Mouse (Mus musculus): ENCODE data around the gene Dhrs2. TPM values are rescaled to one million over a fixed set of nuclear protein-coding genes. Genes with fewer than 3 reads are reported as not detected.

Gene Dhrs2
- polyA plus RNA-seq, 1 experiment, result not detected

DNA sequence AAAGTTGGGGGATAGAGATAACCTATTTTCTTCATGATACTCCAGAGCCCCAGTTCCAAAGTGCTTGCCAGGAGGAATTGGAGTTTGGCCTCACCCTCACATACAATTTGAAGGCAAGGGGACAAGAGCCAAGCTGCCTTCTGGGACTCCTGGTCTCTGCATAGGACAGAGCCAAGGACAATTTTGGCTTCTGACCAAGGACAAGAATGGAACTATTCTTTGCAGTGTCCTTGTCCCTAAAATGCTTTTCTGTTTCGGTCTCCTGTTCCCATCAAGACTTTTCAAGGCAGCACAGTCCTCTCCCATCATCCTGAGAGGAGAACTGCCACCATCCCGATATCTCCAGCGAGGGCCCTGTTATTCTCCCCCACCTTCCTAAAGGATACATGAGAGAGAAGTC lies 8.2 kb upstream of the Dhrs2 start:
- H3K4me3 ChIP-seq (ENCODE audit: insufficient read depth, low read depth, low read length), result no peak overlapping the region
- H3K27ac ChIP-seq (replicated peaks; ENCODE audit: low read depth, low read length), result no peak overlapping the region
- H3K4me1 ChIP-seq (ENCODE audit: control insufficient read depth, insufficient read depth, insufficient read length, low read length), result peaks cover 3% of the 10 kb centered on the region; the same call in 1 of the 2 replicates

DNA sequence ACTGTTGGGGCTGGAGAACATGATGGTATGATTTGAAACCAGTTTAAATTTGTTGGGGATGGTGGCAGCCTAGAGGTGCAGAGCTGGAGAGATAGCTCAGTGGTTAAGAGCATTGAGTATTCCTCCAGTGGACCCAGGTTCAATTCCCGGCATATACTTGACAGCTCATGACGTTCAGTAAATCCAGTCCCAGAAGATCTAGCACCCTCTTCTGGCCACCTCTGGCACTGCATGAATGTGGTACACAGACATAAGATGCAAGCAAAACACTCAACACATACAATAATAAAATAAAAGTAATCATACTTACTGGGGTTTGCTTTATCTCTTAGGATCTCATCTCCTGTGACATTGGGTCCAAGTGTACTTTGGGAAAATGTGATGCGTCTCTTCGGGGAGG lies 7.3 kb upstream of the Dhrs2 start:
- Histone ChIP-seq H3K4me3 (ENCODE audit: insufficient read depth, low read depth, low read length) (no peak overlapping the region), H3K4me1 (ENCODE audit: control insufficient read depth, insufficient read depth, insufficient read length, low read length) (peaks cover 3% of the 10 kb centered on the region; the same call in 1 of the 2 replicates), H3K27ac (replicated peaks; ENCODE audit: low read depth, low read length) (no peak overlapping the region)

DNA sequence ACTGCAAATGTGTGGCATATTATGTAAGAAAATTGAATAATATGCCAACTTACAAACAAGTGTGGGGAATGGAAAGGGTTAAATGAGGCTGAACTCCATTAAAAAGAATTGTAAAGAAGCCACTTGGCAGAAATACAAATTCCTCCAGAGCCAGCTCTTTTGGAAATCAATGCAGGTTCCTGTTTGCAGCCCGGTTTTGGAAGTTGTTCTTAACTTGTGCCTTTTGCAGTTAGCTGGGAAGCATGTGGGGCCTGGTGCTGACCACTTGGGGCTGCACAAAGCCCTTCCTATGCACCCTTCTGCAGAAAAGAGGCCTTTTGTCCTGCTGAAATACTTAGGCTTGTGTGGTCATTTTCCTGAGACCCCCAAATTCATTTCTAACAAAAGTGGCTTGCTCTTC lies 1.4 kb downstream of the Dhrs2 start:
- no peaks in the 10 kb centered on the region for H3K4me1 ChIP-seq (ENCODE audit: control insufficient read depth, insufficient read depth, insufficient read length, low read length)
- H3K27ac ChIP-seq (replicated peaks; ENCODE audit: low read depth, low read length), result no peak overlapping the region
- H3K4me3 ChIP-seq (ENCODE audit: insufficient read depth, low read depth, low read length), result no peak overlapping the region

DNA sequence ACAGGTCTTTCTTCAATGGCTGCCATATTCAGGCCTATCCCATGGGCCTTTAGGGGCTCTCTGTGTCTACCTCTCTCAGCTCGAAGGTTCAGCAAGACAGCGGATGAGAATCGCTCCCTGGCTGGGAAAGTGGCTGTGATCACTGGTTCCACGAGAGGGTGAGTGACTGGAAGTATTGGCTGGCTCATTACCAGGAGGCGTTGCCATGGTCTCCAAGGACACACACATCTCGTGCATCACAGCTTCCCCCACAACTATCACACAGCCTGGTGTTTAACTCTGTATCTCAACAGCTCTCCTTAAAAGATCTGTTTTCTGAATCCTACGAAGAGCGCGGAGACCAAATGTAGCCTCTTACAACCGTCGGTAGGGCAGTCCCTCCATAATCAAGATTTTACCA lies 12.8 kb downstream of the Dhrs2 start:
- Histone ChIP-seq H3K27ac (replicated peaks; ENCODE audit: low read depth, low read length) (no peak overlapping the region), H3K4me1 (ENCODE audit: control insufficient read depth, insufficient read depth, insufficient read length, low read length) (no peaks in the 10 kb centered on the region), H3K4me3 (ENCODE audit: insufficient read depth, low read depth, low read length) (no peak overlapping the region)

DNA sequence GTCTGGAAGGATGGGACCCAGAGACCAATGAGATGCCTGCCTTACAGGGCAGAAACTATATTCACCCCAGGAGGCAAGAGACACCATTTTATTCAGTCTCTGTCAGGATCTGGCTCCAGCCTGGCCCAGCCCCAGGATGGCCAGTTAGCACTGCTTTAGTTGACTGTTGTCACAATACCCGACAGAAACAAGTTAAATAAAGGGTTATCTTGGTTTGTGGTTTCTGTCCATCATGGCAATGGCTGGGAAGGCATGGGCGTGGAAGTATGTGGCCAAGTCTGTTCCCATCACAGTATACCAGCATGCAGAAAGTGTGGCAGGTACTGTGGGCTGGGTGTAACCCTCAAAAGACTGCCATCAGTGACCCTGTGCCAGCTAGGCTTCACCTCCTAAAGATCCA lies 14.9 kb downstream of the Dhrs2 start:
- Histone ChIP-seq H3K4me3 (ENCODE audit: insufficient read depth, low read depth, low read length) (no peak overlapping the region), H3K4me1 (ENCODE audit: control insufficient read depth, insufficient read depth, insufficient read length, low read length) (no peaks in the 10 kb centered on the region), H3K27ac (replicated peaks; ENCODE audit: low read depth, low read length) (no peak overlapping the region)

DNA sequence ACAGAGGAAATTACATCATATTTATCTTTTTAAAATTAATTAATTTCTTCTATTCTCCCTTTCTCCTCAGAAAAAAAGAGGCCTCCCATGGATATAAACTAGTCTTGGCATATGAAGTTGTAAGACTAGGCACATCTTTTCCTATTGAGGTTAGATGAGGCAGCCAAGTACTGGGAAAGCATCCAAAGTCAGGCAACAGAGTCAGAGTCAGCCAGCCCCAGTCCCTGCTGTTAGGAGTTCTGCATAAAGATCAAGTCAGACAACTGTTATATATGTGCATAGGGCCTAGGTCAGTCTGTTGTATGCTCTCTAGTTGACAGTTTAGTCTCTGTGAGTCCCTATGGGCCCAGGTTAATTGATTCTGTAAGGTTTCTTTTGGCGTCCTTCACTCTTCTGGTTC lies 20.9 kb downstream of the Dhrs2 start:
- no peak overlapping the region for H3K4me3 ChIP-seq (ENCODE audit: insufficient read depth, low read depth, low read length)
- H3K4me1 ChIP-seq (ENCODE audit: control insufficient read depth, insufficient read depth, insufficient read length, low read length), result no peaks in the 10 kb centered on the region
- no peak overlapping the region for H3K27ac ChIP-seq (replicated peaks; ENCODE audit: low read depth, low read length)

DNA sequence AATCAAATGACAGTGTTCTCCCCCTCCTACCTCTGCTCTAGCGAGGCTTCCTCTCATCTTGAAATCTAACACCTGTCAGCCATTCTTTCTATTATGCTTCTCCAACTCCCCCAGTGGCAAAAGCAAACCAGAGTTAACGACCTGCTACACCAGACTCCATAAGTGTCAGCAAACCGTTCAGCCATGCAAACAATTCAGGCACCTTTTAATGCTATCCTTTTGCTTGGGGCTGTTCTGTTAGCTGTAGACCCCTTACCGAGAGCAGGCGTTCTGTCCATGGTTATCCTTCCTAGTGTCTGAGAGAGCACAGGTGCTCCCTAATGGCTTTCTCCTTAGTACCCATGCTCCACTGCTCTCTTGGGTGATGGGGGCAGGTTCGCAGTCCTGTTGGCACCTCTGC lies 25.4 kb downstream of the Dhrs2 start:
- H3K4me3 ChIP-seq (ENCODE audit: insufficient read depth, low read depth, low read length), result no peak overlapping the region
- no peaks in the 10 kb centered on the region for H3K4me1 ChIP-seq (ENCODE audit: control insufficient read depth, insufficient read depth, insufficient read length, low read length)
- H3K27ac ChIP-seq (replicated peaks; ENCODE audit: low read depth, low read length), result no peak overlapping the region

DNA sequence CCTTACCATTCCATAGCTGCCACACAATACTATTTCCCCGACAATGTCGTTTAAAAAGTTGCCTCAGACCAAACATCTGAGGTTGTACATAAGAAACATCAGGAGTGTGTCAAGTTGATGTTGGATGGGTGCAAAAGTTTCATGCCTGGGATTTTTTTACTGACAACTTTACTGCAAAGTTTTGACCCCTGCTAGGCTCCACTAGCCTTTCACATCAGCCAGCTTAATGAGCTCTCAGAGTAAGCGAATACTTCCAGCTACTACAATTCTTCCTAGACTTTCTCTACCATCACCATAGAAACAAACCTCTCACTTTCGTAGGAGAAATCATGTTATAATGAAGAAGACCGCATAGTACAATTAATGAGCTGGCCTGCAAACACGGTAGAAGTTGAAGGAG lies 26.5 kb downstream of the Dhrs2 start:
- no peak overlapping the region for H3K4me3 ChIP-seq (ENCODE audit: insufficient read depth, low read depth, low read length)
- H3K4me1 ChIP-seq (ENCODE audit: control insufficient read depth, insufficient read depth, insufficient read length, low read length), result no peaks in the 10 kb centered on the region
- no peak overlapping the region for H3K27ac ChIP-seq (replicated peaks; ENCODE audit: low read depth, low read length)

DNA sequence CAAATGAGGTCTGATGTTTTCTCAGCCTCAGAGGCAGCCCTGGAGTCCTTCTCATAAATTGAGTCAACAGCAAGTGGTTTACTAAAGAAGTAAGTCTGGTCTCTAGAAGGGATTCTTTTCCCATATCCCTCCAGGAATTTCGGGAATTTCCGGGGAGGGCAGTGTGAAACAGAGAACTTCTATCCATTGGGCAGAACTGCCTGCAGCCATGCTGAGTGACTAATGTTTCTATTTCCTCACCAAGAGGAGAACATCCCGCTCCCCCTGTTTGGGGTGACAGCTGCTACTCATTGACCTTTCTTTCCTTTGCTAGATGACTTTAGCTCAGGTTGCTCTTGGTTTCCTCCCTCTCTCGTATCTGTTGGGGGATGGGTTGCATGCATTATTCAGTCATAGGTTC lies 31.8 kb downstream of the Dhrs2 start:
- H3K4me3 ChIP-seq (ENCODE audit: insufficient read depth, low read depth, low read length), result no peak overlapping the region
- H3K4me1 ChIP-seq (ENCODE audit: control insufficient read depth, insufficient read depth, insufficient read length, low read length), result no peaks in the 10 kb centered on the region
- H3K27ac ChIP-seq (replicated peaks; ENCODE audit: low read depth, low read length), result no peak overlapping the region

DNA sequence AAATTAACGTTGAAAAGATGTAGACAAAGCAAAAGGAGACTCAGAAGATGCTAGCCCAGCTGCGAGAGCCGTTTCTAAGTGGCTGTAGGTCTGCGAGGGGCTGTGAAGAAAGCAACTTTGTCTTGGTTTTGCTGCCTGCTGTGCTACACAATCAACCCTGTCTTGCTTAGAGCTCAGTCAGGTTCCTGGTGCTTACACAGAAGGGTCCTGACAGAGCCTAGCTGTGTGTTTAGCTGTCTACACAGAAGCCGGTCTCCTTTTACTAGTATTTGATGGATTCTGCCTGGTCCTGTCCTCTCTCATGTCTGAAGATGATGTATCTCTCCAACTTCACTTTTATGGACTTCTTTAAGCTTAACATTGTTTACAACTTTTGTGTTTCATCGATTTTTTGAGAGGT lies 33.6 kb downstream of the Dhrs2 start:
- Histone ChIP-seq H3K4me1 (ENCODE audit: control insufficient read depth, insufficient read depth, insufficient read length, low read length) (no peaks in the 10 kb centered on the region), H3K27ac (replicated peaks; ENCODE audit: low read depth, low read length) (no peak overlapping the region), H3K4me3 (ENCODE audit: insufficient read depth, low read depth, low read length) (no peak overlapping the region)

DNA sequence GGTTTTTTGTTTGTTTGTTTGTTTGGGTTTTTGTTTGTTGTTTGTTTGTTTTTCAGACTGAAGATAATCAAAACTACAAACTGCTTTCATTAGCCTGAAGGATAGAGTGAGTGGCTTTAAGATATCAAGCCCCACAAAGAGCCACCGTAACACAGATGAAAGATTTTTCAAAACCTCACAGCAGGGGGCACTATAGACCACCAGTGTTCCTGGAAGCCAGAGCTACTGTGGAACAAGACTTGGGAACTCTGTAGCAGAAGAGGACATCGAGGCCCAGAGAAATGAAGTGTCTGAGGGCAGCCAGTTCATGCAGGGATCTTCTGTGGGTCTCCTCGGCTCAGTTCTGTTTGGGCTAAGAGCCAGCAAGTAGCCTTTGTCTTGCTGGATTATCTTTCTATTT lies 49.4 kb downstream of the Dhrs2 start:
- no peak overlapping the region for H3K4me3 ChIP-seq (ENCODE audit: insufficient read depth, low read depth, low read length)
- no peaks in the 10 kb centered on the region for H3K4me1 ChIP-seq (ENCODE audit: control insufficient read depth, insufficient read depth, insufficient read length, low read length)
- H3K27ac ChIP-seq (replicated peaks; ENCODE audit: low read depth, low read length), result no peak overlapping the region

DNA sequence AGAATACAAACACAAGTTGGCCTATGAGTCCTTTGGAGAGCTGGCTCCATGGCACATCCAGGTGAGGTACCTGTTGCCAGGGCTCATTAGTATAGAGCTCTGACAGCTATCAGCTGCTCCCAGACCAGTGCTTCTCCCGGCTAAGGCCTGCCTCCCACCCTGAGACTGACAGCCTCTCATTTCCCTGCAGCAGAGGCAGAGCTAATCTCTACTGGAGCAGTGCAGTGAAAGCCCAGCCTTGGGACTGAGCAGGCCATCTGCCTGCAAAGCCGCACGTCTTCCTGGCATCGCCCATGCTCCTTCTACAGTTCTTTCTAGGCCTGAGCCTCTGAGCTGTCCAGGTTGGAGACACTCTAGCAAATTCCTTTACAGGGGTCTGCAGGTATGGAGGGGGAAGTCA lies 51.2 kb downstream of the Dhrs2 start:
- Histone ChIP-seq H3K27ac (replicated peaks; ENCODE audit: low read depth, low read length) (no peak overlapping the region), H3K4me1 (ENCODE audit: control insufficient read depth, insufficient read depth, insufficient read length, low read length) (no peaks in the 10 kb centered on the region), H3K4me3 (ENCODE audit: insufficient read depth, low read depth, low read length) (no peak overlapping the region)

DNA sequence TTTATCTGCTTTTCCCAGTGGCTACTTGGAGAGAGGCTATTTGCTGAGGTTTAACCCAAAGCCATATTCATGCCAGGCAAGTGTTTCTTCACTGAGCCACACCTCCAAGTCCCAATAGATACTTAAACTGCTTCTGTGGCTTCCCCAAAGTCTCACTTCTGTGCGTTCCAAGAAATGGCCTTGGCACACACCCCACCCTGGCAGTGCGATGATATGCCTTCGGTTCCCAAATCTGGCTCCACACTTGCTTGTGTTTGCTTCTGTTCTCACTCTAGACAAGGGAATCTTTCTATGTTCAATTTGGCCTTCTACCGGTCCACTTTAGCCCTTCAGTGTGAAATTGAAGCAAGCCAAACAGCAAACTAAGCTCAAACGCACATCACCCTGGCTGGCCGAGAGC lies 53.0 kb downstream of the Dhrs2 start:
- H3K4me3 ChIP-seq (ENCODE audit: insufficient read depth, low read depth, low read length), result no peak overlapping the region
- H3K4me1 ChIP-seq (ENCODE audit: control insufficient read depth, insufficient read depth, insufficient read length, low read length), result no peaks in the 10 kb centered on the region
- H3K27ac ChIP-seq (replicated peaks; ENCODE audit: low read depth, low read length), result no peak overlapping the region

DNA sequence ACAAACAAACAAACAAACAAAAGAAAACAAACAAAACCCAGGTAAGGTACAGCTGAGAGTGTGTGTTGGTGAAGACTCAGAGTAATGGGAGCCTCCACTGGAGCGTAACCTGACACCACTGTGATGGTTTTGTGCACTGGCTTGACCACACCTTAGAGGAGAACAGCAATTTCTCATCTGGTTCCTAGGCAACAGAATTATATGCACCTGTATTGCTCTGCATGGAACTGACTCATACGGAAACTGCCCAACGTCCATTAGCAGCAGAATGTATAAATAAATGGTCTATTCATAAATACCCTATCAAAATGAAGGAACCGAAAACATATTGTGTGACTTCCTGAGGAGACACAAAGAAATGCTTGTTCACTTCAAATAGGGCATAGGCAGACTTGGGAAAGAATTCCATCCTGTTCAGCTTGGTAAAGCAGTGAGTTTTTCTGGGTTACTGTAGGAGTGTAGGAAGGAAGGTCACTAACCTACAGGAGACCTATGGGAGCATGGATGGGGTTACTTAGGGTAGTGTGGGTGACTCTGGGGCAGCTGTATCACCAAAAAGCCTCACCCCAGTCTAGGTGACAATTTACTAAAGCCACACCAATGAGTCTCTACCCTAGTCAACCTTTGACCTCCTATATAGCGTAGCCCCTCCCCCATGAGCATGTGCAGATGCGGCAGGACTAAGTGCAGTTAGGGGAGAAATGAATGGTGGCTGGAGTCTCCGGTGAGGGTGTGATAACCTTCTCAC lies 57.7 kb downstream of the Dhrs2 start:
- no peaks in the 10 kb centered on the region for H3K4me1 ChIP-seq (ENCODE audit: control insufficient read depth, insufficient read depth, insufficient read length, low read length)
- no peak overlapping the region for H3K4me3 ChIP-seq (ENCODE audit: insufficient read depth, low read depth, low read length)
- no peak overlapping the region for H3K27ac ChIP-seq (replicated peaks; ENCODE audit: low read depth, low read length)
